Mouse (Mus musculus) frontal cortex, postnatal 10 days (tissue): ENCODE measurements around the gene Dhrs7b.

Experiments
- DNase-seq, 2 experiments: peaks; one replicate each; pipeline ENCODE4 v3.0.0; 2022; ENCODE audit warnings: low spot score in 2 of 2, mixed read lengths in 1 of 2

The Dhrs7b gene

GRCm38 (mm10) chr11:60895915-60896314 lies 65.5 kb downstream of the Dhrs7b start:
- DNase-seq = no peak

GRCm38 (mm10) chr11:60902001-60902400 lies 71.6 kb downstream of the Dhrs7b start:
- DNase-seq = no peak

- DNase-seq = no peak
These were observed 72.1 kb downstream of the Dhrs7b start for GRCm38 (mm10) chr11:60902486-60902885.

- DNase-seq = no peak
These were observed 73.2 kb downstream of the Dhrs7b start for GRCm38 (mm10) chr11:60903661-60904061.

GRCm38 (mm10) chr11:60905407-60906120 lies 75.1 kb downstream of the Dhrs7b start:
- no peak for DNase-seq

- no peak for DNase-seq
These were observed 76.0 kb downstream of the Dhrs7b start for GRCm38 (mm10) chr11:60906449-60906848.

- DNase-seq = no peak
These were observed 77.6 kb downstream of the Dhrs7b start for GRCm38 (mm10) chr11:60908073-60908472.

- DNase-seq = no peak
These were observed 79.2 kb downstream of the Dhrs7b start for GRCm38 (mm10) chr11:60909626-60910025.
